Mouse (Mus musculus) CH12.LX (cell line): ENCODE results near the gene Igsf21. TPM values are rescaled to one million over a fixed set of nuclear protein-coding genes. Genes with fewer than 3 reads are reported as not detected.

Experiments
- DNase-seq: peaks from one replicate; pipeline ENCODE4 v3.0.0-alpha.2; 2013; ENCODE audit errors: extremely low read depth
- H3K27ac ChIP-seq: 2 replicates; pipeline ENCODE4 v1.5.1; 2012; ENCODE audit warnings: low read depth, mild to moderate bottlenecking, control low read depth, moderate library complexity; ENCODE audit not compliant: insufficient read depth
- H3K27me3 ChIP-seq: replicated peaks from 2 replicates; pipeline ENCODE3; 2012; ENCODE audit warnings: inconsistent platforms
- H3K36me3 ChIP-seq, 2 experiments: replicated peaks in 1 of 2; 2 replicates each; pipeline versions ENCODE3 to v1.6.1; 2012; ENCODE audit warnings: inconsistent platforms in 1 of 2, low read length in 1 of 2, mild to moderate bottlenecking in 1 of 2, mixed read lengths in 1 of 2, moderate library complexity in 1 of 2; ENCODE audit not compliant: control insufficient read depth in 1 of 2, insufficient read depth in 1 of 2
- H3K4me1 ChIP-seq, 2 experiments: 2 replicates each; pipeline ENCODE4 v1.6.1; 2012; ENCODE audit warnings: inconsistent platforms in 1 of 2, moderate library complexity in 1 of 2; ENCODE audit not compliant: insufficient read depth in 2 of 2, control insufficient read depth in 1 of 2
- H3K4me2 ChIP-seq: 2 replicates; pipeline ENCODE4 v1.6.1; 2012; ENCODE audit warnings: low read depth, mild to moderate bottlenecking, control low read depth; ENCODE audit not compliant: poor library complexity, insufficient read depth, severe bottlenecking
- H3K4me3 ChIP-seq, 3 experiments: fragments of 150-350 bp in 1 of 3; sonication (generic) in 1 of 3; replicated peaks in 1 of 3; 2 replicates each; pipeline versions ENCODE3 to v1.5.1; 2011 to 2012; ENCODE audit warnings: low read depth in 2 of 3, low read length in 2 of 3, mild to moderate bottlenecking in 2 of 3, moderate library complexity in 2 of 3, control low read depth in 1 of 3, improper control_type of control experiment in 1 of 3, inconsistent platforms in 1 of 3, mixed read lengths in 1 of 3; ENCODE audit not compliant: poor library complexity in 1 of 3
- H3K79me2 ChIP-seq: replicated peaks from 2 replicates; pipeline ENCODE4 v1.6.1; 2012; ENCODE audit warnings: mild to moderate bottlenecking, moderate library complexity; ENCODE audit not compliant: control insufficient read depth, poor library complexity, insufficient read depth, severe bottlenecking; ENCODE audit errors: extremely low read depth
- H3K9ac ChIP-seq: 2 replicates; pipeline ENCODE4 v1.6.1; 2012; ENCODE audit warnings: low read depth, mild to moderate bottlenecking, control low read depth, moderate library complexity; ENCODE audit not compliant: insufficient read depth
- H3K9me3 ChIP-seq: replicated peaks from 2 replicates; pipeline ENCODE3; 2012; ENCODE audit warnings: low read length, inconsistent platforms, mixed read lengths
- BHLHE40 ChIP-seq: IDR thresholded peaks from 2 replicates; pipeline ENCODE4 v1.6.1; 2011; ENCODE audit warnings: mild to moderate bottlenecking, low read depth, low read length, improper control_type of control experiment
- CHD2 ChIP-seq: IDR thresholded peaks from 2 replicates; pipeline ENCODE4 v1.6.1; 2011; ENCODE audit warnings: low read length, improper control_type of control experiment
- E2F4 ChIP-seq: IDR thresholded peaks from 2 replicates; pipeline ENCODE4 v1.6.1; 2011; ENCODE audit warnings: low read depth, low read length, improper control_type of control experiment; ENCODE audit not compliant: insufficient replicate concordance
- ETS1 ChIP-seq: conservative IDR thresholded peaks from 2 replicates; pipeline ENCODE4 v1.6.1; 2012; ENCODE audit warnings: low read depth, mild to moderate bottlenecking, inconsistent platforms, low read length, improper control_type of control experiment, moderate library complexity
- JUN ChIP-seq: IDR thresholded peaks from 2 replicates; pipeline ENCODE4 v1.6.1; 2011; ENCODE audit warnings: low read depth, mild to moderate bottlenecking, low read length, improper control_type of control experiment, moderate library complexity; ENCODE audit not compliant: insufficient read depth
- KAT2A ChIP-seq: IDR thresholded peaks from 2 replicates; pipeline ENCODE4 v1.6.1; 2012; ENCODE audit warnings: low read length, improper control_type of control experiment, inconsistent platforms; ENCODE audit not compliant: insufficient replicate concordance
- MAFK ChIP-seq: IDR thresholded peaks from 2 replicates; pipeline ENCODE4 v1.6.1; 2011; ENCODE audit warnings: low read length, improper control_type of control experiment; ENCODE audit not compliant: insufficient replicate concordance
- MEF2A ChIP-seq: IDR thresholded peaks from 2 replicates; pipeline ENCODE4 v1.6.1; 2014; ENCODE audit warnings: low read depth, mild to moderate bottlenecking, inconsistent platforms, low read length, improper control_type of control experiment, borderline replicate concordance
- MXI1 ChIP-seq: IDR thresholded peaks from 2 replicates; pipeline ENCODE4 v1.6.1; 2011; ENCODE audit warnings: mild to moderate bottlenecking, low read depth, low read length, improper control_type of control experiment
- POLR2A ChIP-seq: IDR thresholded peaks from 2 replicates; pipeline ENCODE4 v1.6.1; 2011; ENCODE audit warnings: low read depth, mild to moderate bottlenecking, improper control_type of control experiment, low read length
- RCOR1 ChIP-seq: conservative IDR thresholded peaks from 2 replicates; pipeline ENCODE4 v1.6.1; 2012; ENCODE audit warnings: low read depth, mild to moderate bottlenecking, inconsistent platforms, low read length, improper control_type of control experiment
- SIN3A ChIP-seq: IDR thresholded peaks from 2 replicates; pipeline ENCODE4 v1.6.1; 2012; ENCODE audit warnings: low read length, improper control_type of control experiment, inconsistent platforms
- TBP ChIP-seq: conservative IDR thresholded peaks from 2 replicates; pipeline ENCODE4 v1.6.1; 2011; ENCODE audit warnings: low read depth, low read length, improper control_type of control experiment
- UBTF ChIP-seq: IDR thresholded peaks from 2 replicates; pipeline ENCODE4 v1.6.1; 2012; ENCODE audit warnings: low read depth, mild to moderate bottlenecking, inconsistent platforms, low read length, improper control_type of control experiment, moderate library complexity
- USF1 ChIP-seq: IDR thresholded peaks from 2 replicates; pipeline ENCODE4 v1.6.1; 2014; ENCODE audit warnings: low read depth, mild to moderate bottlenecking, inconsistent platforms, low read length, improper control_type of control experiment
- ZC3H11A ChIP-seq: IDR thresholded peaks from 2 replicates; pipeline ENCODE4 v1.6.1; 2012; ENCODE audit warnings: low read depth, mild to moderate bottlenecking, inconsistent platforms, low read length, improper control_type of control experiment
- ZKSCAN1 ChIP-seq: IDR thresholded peaks from 2 replicates; pipeline ENCODE4 v1.6.1; 2012; ENCODE audit warnings: low read depth, inconsistent platforms, low read length, improper control_type of control experiment, borderline replicate concordance
- ZNF384 ChIP-seq: IDR thresholded peaks from 2 replicates; pipeline ENCODE4 v1.6.1; 2012; ENCODE audit warnings: low read depth, low read length, improper control_type of control experiment, inconsistent platforms
- dilution Hi-C: fragments of 300-500 bp; cut with MboI; formaldehyde crosslinking; loops from 2 replicates; pipeline ENCODE4 v1.14.3; 2020; ENCODE audit warnings: low sequenced_read_pairs; ENCODE audit not compliant: extremely low pct_unique_long_range_greater_than_20kb, extremely low pct_ligation_motif_present
- in situ Hi-C: fragments of 300-500 bp; cut with MboI; formaldehyde crosslinking; loops from 3 replicates; pipeline ENCODE4 v1.14.3; 2019; ENCODE audit warnings: low sequenced_read_pairs, low pct_ligation_motif_present, low pct_unique_long_range_greater_than_20kb, mixed read lengths
- polyA plus RNA-seq: library from polyadenylated mRNA; unstranded; fragments of >175 nt; gene quantifications from 2 replicates; pipeline ENCODE4 v1.2.1, GENCODE M21; 2012; ENCODE audit warnings: low read depth; ENCODE audit not compliant: insufficient read length
- total RNA-seq, 2 experiments: library from RNA; depleted of rRNA; stranded (reverse); fragments of 300-350 nt in 1 of 2; fragments of >200 nt in 1 of 2; gene quantifications; 2 replicates each; pipeline ENCODE4 v1.2.3; 2012 to 2014

Gene Igsf21
- total and polyA plus RNA-seq, 3 experiments: not detected

DNA sequence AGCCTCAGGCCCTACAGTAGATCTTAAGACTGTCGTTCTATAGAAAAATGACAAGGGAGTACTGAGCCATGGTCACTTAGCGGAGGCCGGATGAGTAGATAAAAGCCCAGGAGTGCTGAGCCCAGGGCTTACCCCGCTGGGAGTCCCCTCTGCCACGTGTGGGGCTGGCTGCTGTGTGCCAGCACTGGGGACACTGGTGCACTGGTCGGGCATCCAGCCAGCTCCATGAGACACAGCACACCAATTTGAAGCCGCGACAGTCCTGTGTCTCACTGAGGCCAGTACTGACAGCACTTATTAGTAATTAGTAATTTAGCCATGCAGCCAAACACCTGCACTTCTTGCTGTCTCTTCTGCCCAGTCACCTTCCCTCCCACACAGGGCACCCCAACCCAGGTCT, 28.6 kb downstream of the Igsf21 start:
- in situ Hi-C loops (no loop called here), dilution Hi-C loops (no loop called here)
- Histone ChIP-seq H3K79me2 (no peaks in the 10 kb centered on the region), H3K36me3 (no peaks in the 10 kb centered on the region), H3K9me3 (no peaks in the 10 kb centered on the region), H3K27ac (no peak overlapping the region), H3K9ac (no peak overlapping the region), H3K4me2 (no peak overlapping the region), H3K27me3 (peaks cover 33% of the 10 kb centered on the region), H3K4me3 (no peak overlapping the region), H3K4me1 (no peaks in the 10 kb centered on the region)
- no peak for DNase-seq
- TF ChIP-seq MXI1 (no peak), ETS1 (no peak), ZKSCAN1 (no peak), MEF2A (no peak), E2F4 (no peak), ZC3H11A (no peak), POLR2A (no peak), SIN3A (no peak), RCOR1 (no peak), KAT2A (no peak), BHLHE40 (no peak)

DNA sequence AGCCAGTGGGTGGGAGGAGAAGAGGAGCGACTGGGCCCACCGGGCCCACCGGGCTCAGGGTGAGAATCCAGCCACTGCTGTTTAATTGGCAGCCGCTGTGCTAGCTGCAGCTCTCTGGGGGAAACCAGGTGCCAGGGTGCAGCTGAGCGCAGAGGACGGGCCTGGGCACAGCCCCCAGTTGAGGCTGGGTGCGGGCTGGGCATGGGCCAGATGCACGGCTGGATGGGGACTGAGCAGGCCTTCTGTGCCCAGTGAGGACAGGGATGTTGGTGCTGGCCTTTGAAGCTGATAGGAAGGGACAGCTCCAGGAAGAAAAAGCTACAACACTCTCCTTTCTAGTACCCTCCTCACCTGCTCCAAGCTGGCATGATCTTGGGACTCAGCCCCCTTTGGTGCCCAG, 30.5 kb downstream of the Igsf21 start:
- Histone ChIP-seq H3K4me1 (no peaks in the 10 kb centered on the region), H3K4me2 (no peak overlapping the region), H3K4me3 (no peak overlapping the region)
- no peak for TF ChIP-seq TBP
- no peak for TF ChIP-seq UBTF
- TF ChIP-seq SIN3A: no peak
- no peak for TF ChIP-seq POLR2A
- TF ChIP-seq MAFK: no peak
- no peak for TF ChIP-seq CHD2
- TF ChIP-seq KAT2A: no peak
- TF ChIP-seq MEF2A: no peak
- no peak for TF ChIP-seq ZNF384
- TF ChIP-seq MXI1: no peak
- no peak for TF ChIP-seq USF1
- no peak for TF ChIP-seq JUN
- no peak for TF ChIP-seq BHLHE40
- TF ChIP-seq, all 38 proteins: peak for 0
- no peaks in the 10 kb centered on the region for H3K9me3 ChIP-seq
- peaks cover 26% of the 10 kb centered on the region for H3K27me3 ChIP-seq
- H3K36me3 ChIP-seq: no peaks in the 10 kb centered on the region
- H3K27ac ChIP-seq: no peak overlapping the region
- no peak overlapping the region for H3K9ac ChIP-seq
- dilution Hi-C loops (no loop called here), in situ Hi-C loops (no loop called here)
- DNase-seq: no peak
- no peaks in the 10 kb centered on the region for H3K79me2 ChIP-seq
